Mouse (Mus musculus): Measurements from ENCODE around the gene Lmbr1l.
"Not testable (repeated sequence)": the region's sequence is repeated elsewhere in the genome, so short reads cannot be mapped to it uniquely, and the experiment has no call there.

Lmbr1l gene

GRCm38 (mm10) chr15:98934217-98934839 lies 16.3 kb upstream of the Lmbr1l start, which contains the start of gene Tuba1b:
TSS of gene Tuba1b (minus strand) at chr15:98934565.
- peak; percentile 92 to 96 for DNase-seq

DNA sequence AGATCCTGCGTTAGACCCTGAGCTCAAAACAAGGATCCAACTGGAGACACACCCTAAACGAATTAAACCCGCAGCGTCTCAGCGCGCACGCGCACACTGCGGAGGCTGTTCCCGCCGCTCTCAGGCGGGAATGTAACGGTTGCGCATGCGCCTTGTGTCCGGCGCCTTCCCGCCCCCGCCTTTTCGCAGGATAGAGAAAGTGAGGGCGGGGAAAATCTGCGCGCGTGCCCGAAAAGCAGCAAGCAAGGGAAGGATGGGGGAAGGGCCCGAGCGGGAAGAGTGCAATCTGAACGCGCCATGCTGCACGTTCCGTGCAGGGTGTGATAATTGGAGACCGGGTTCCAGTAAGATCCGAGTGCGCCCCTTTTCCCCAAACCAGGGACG lies 15.8 kb upstream of the Lmbr1l start:
- peak; percentile 98 for DNase-seq

DNA sequence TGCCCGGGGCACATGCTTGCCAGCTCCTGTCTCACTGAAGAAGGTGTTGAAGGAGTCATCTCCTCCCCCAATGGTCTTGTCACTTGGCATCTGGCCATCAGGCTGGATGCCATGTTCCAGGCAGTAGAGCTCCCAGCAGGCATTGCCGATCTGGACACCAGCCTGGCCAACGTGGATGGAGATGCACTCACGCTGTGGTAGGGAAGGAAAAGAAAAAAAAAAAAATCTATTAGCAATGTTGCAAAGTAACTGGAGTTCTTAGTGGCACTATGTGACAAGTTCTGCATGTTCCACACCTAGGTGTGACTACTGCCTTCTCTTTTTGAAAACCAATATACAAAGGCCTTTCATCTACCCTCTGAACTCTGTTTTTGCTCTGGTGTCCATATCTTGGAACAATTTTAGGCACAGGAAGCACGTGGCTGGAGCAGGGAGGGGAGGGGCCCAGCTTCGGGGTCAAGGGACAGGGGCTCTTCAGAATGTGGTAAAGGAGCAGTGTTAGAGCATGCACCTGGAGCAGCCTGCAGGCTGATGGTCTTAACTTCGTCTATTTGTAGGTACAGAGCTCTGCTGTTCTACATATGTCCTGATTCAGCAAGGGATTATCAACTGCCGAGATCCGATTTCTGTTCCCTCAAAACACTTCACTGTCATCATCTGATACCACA lies 15.1 kb upstream of the Lmbr1l start:
- not testable (repeated sequence) for DNase-seq

- DNase-seq = no peak
These were observed 13.0 kb upstream of the Lmbr1l start for GRCm38 (mm10) chr15:98930998-98931397.

- DNase-seq = no peak
These were observed 12.1 kb upstream of the Lmbr1l start for GRCm38 (mm10) chr15:98930017-98930734.

DNA sequence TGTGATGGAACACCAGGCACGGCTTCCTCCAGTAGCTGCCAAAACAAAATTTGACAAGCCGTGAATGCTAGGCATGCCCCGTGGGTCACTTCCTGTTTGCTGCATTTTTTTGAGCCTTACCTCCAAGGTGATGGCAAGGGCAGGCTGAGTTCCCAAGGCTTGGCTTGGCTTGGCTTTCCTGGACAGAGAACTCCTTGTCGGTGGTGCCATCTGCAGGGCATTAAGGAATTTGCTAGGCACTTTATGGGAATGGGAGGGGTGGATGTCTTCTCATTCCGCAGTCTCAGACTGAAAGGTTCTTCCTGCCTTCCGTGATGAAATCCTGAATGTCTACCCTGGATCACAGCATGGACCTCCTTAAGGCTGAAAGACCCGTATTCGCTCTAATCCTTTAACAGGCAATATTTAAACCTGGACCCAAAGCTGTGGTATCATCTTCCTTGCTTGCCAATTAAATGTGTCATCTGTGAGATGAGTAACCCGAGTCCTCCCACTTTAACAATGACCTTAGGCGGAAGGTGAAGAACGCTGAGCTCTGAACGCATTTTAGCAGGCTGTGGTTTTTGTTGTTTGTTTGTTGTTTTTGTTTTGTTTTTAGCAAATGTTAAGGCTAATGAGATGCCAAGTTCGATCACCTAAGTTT lies 10.7 kb upstream of the Lmbr1l start:
- peak; percentile 92 for DNase-seq

- no peak for DNase-seq
These were observed 9.5 kb upstream of the Lmbr1l start for GRCm38 (mm10) chr15:98927566-98927965.

DNA sequence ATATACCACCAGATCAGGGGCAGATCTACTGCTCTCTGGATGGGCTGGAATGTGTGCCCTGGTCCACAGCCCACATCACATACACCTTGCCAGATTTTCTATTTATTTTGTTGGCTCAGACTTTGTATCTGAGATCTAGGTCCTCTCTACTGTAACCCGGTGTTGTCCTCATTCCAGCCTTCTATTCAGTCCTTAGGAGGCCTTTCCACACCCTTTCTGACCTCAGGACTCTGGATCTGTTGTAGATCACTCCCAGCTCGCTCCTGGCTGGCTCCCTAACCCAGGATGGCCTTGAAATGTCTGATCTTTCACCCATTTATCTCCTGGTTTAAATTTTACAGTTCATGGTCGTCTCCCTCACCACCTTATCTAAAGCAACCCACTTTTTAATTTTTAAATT lies 6.7 kb upstream of the Lmbr1l start:
- DNase-seq = peak; percentile 28 to 61

DNA sequence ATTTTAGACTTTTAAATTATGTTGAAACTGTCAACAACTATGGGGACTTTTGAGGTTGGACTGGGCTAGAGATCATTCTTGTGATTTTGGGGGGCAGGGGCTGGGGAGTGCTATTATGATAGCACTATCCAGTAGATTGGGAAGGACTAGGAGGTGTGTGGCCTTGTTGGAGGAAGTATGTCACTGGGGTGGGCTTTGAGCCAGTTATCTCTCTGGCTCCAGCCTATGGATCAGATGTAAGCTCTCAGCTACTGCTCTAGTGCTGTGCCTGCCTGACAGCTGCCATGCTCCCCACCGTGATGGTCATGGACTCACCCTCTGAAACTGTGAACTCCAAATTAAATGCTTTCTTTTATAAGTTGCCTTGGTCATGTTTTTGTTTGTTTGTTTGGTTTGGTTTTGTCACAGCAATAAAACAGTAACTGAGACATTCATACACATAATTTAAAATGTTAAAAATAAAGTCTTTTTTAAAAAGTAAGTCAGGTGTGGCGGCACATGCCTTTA lies 5.1 kb upstream of the Lmbr1l start:
- no peak for DNase-seq

GRCm38 (mm10) chr15:98922581-98922980 lies 4.5 kb upstream of the Lmbr1l start:
- DNase-seq = peak; percentile 67 to 76

DNA sequence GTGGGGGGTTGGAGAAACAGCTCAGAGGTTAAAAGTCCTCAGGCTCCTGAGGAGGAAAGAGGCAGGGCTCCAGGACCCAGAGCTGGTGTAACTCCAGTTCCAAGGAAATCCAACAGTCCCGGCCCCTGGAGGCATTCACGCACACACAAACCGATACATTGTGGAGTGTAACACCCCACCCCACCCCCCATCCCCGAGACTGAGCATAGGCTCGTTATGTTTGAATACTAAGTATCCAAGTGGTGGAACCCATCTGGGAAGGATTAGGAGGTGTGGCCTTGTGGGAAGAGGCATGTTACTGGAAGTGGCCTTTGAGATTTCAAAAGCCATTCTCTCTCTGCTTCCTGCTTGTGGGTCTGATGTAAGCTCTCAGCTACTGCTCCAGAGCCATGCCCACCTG lies 3.5 kb upstream of the Lmbr1l start:
- DNase-seq = no peak

DNA sequence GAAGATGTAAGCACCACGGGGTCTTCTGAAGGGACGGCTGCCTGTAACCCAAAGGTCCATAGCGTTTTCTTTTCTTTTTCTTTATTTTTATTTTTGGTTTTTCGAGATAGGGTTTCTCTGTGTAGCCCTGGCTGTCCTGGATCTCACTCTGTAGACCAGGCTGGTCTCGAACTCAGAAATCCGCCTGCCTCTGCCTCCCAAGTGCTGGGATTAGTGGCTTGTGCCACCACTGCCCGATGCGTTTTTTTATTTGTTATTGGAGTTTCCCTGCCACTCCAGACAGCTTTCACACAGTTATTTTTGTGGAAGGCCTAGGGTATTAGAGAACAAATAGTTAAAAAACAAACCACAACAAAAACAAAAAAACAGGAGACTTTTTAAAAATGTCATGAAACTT lies 466 bp upstream of the Lmbr1l start:
- not testable (repeated sequence) for DNase-seq

- DNase-seq = no peak
These were observed 940 bp downstream of the Lmbr1l start for GRCm38 (mm10) chr15:98917091-98917490.

DNA sequence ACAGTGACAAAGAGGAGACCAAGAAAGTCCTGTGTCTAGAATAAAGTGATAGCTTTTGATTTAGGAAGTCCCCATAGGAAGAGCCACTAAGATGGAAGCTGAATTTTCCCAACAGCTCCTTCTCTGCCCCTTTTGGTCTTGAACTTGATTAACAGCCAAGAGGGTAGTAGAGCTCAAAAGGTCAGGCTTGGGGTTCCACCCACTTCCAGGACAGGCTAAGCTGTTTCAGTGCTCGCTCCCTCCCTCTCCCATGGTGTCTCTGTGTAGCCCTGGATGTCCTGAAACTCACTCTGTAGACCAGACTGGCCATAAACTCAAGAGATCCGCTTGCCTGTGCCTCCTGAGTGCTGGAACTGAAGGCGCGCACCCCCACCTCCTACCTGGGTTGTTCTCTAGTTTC lies 2.0 kb downstream of the Lmbr1l start:
- DNase-seq = peak; percentile 33 to 68

- no peak for DNase-seq
These were observed 3.1 kb downstream of the Lmbr1l start for GRCm38 (mm10) chr15:98914903-98915302.

- peak; percentile 56 to 57 for DNase-seq
These were observed 13.3 kb downstream of the Lmbr1l start for GRCm38 (mm10) chr15:98904692-98905091.

- DNase-seq = no peak
These were observed 15.4 kb downstream of the Lmbr1l start for GRCm38 (mm10) chr15:98902600-98902999.

- DNase-seq = no peak
These were observed 16.5 kb downstream of the Lmbr1l start for GRCm38 (mm10) chr15:98901530-98901929.

DNA sequence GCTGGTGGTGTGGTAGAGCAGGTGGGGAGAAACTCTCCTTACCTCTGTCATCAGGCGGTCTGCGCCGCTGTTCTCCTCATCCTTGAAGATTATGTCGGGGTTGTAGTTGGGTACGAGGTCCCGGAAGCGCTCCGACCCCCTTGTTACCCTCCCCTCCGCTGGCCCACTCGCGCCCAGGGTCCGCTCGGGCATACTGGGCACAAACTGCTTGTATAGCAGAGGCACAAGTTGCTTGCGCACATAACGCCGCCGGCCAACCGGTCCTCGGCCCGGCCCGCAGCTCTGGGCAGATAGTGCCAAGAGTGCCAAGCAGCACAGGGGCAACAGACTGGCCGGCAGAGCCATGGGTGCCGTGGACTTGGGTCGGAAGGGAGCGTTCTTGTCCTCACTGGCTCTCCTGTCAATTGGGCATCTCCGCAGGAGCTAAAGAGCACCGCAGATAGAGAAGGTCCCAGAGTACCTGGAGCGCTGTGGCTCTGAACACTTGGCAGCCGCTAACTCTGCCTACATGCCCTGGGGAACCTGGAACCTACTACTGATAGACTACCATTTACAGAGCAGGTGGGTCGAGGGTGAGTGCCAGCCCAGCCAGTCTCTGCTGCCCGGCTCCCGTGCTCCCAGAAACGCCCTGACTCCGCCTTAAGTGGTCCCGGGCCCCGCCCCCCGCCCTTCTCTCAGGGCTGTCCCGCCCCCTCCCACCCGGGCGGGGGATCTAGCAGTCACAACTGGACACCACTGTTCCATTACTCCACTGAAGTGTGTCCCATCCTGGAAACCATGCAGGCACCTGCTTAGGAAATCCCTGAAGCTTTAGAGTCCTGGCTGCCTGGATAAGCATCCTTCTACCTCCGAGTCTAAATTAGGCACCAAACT lies 19.9 kb downstream of the Lmbr1l start, which contains the start of gene Dhh:
Gene Dhh (minus strand): TSS at position 613 of the 873 bp plus-strand sequence.
- peak; percentile 24 to 61 for DNase-seq

GRCm38 (mm10) chr15:98897495-98897894 lies 20.5 kb downstream of the Lmbr1l start:
- DNase-seq = peak; percentile 51 to 66

DNA sequence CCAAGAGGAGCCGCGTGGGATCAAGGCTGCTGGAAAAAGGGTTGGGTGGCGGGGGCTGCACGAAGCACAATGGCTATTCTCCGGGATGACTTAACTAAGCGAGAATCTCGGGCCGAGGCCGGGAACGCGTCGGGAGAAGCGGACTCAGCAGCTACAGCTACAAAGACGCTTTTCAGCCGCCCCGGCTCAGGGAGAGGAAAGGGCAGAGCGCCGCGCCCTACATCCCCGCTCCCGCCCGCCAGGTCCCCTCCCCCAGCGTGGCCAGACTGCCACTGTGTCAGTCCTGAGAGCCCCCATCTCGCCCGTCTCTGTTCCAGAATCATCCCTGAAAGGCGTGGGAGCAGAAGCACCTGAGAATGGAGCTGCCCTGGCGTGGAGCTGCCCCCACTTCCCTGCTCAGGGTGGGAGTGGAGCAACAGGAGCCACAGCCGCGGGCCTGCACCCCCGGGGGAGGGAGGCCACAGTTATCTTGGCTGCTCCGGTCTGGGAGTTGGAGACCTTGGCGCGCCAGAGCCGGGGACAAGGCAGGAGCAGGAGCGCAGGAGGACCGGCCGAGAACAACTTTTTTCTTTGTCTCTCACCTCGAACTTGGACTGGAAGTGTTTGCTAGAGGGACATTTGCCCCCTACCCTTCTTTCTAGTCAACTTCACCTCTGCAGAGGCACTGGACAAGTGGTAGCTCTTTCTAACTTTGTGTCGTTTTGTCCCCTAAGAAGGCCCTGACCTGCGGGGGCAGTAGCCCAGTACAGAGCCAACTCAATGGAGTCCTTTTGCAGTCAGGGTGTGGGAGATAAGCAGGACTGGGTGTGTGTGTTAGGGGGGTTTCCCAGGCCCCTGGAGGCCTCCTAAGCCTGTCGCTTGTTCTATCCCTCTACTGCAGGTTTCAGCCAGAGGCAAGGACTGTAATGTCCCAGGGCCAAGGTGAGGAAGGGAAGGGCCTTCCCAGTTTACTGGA lies 22.1 kb downstream of the Lmbr1l start:
- peak in 1 of 2 experiments; percentile 59 for DNase-seq
